In the genomic region with DNA sequence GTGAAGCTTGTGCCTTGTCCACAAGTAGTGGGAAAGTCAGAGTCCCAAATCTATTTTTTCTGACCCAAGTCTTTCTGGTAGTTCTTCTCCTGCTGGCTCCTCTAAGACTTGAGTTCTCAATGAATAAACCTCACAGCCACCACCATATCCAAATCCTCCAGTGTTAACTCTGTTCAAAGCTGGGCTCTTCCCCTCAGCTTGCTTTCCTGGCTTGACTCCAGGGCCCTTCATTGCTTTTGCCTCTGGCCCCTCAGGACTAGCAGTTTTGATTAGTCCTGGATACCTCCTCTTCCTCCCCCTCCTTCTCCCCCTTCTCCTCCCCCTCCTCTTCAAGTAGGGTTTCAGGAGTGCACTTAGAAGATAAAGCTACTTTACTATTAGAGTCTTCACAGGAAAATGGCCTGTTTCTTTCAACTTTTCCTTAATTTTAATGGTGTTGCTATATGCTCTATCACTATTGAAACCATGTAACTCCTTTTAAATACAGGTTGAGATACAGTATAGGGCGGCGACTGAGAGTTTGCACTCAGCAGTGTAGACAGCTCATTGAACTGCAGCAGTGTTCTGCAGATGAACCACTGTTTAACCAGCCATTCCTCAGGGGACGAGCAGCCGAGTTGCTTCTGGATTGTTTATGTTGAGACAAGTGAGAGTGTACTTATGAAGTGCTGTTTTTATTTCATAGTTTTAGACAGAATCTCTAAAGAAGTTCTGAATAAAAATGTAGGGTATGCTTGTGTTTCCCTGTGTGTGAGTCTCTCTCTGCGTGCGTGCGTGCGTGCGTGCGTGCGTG, we compare ENCODE assay signal across 17 mouse cellular contexts. TPM values are rescaled to one million over a fixed set of nuclear protein-coding genes. Genes with fewer than 3 reads are reported as not detected.
"Had no signal": no experiment of that assay in that cellular context is flagged by ENCODE, and none has a peak within 500 bp of the region (broad histone marks: within the 10 kb centered on the region; RNA-seq: fewer than 3 reads in every experiment).

No protein-coding gene starts in this region.

- H3K4me3 ChIP-seq: intestine, embryonic 15.5 days; layer of hippocampus, adult 2 months; limb, embryonic 10.5 days; megakaryocyte, embryonic 14.5 days; midbrain, embryonic 12.5 days had no signal

- H3K27ac ChIP-seq: intestine, embryonic 15.5 days; layer of hippocampus, adult 2 months; limb, embryonic 10.5 days; macrophage; midbrain, embryonic 12.5 days; stomach, postnatal 0 days had no signal

- H3K9ac ChIP-seq: intestine, embryonic 15.5 days; midbrain, embryonic 12.5 days had no signal

- H3K9me3 ChIP-seq: intestine, embryonic 15.5 days; limb, embryonic 10.5 days; megakaryocyte, embryonic 14.5 days; midbrain, embryonic 12.5 days had no signal

- H3K4me1 ChIP-seq: intestine, embryonic 15.5 days; limb, embryonic 10.5 days; megakaryocyte, embryonic 14.5 days; midbrain, embryonic 12.5 days had no signal

- H3K4me2 ChIP-seq: intestine, embryonic 15.5 days; liver, embryonic 11.5 days; midbrain, embryonic 12.5 days had no signal

- DNase-seq: kidney, adult 18-20 months; thymus, postnatal 4 days had no signal

- H3K36me3 ChIP-seq: intestine, embryonic 15.5 days; limb, embryonic 10.5 days; midbrain, embryonic 12.5 days had no signal

- ATAC-seq: intestine, embryonic 15.5 days had no signal

- H3K27me3 ChIP-seq: intestine, embryonic 15.5 days; megakaryocyte, embryonic 14.5 days; midbrain, embryonic 12.5 days had no signal

RNA-seq across cellular contexts. Expression of gene Gm4894, which starts 26.4 kb away (rescaled TPM):
- total RNA-seq: layer of hippocampus, adult 2 months; layer of hippocampus, postnatal 10 days; left cerebral cortex, postnatal 10 days; midbrain, postnatal 0 days had no signal
- polyA plus RNA-seq: intestine, embryonic 15.5 days; kidney, embryonic 14.5 days; limb, embryonic 10.5 days; limb, embryonic 14.5 days; liver, embryonic 11.5 days; liver, embryonic 16.5 days; macrophage; midbrain, embryonic 12.5 days; midbrain, postnatal 0 days; neural tube, embryonic 14.5 days; stomach, postnatal 0 days had no signal
